Mouse (Mus musculus) hindbrain, postnatal 0 days (tissue): ENCODE data around the gene Gpc3. TPM values are rescaled to one million over a fixed set of nuclear protein-coding genes. Genes with fewer than 3 reads are reported as not detected.

ENCODE experiments used
- ATAC-seq: fragments of 200-750 bp; cut with Nextera tagmentation; 2 replicates; pipeline ENCODE4 v1.8.0; 2017; ENCODE audit warnings: mild to moderate bottlenecking, moderate TSS enrichment, moderate library complexity
- DNase-seq: peaks from one replicate; pipeline ENCODE4 v3.0.0-alpha.2; 2015; ENCODE audit warnings: low spot score
- H3K27ac ChIP-seq: fragments of 300-500 bp; sonication (generic); 2 replicates; pipeline ENCODE4 v1.5.1; 2014; ENCODE audit warnings: mild to moderate bottlenecking
- H3K27me3 ChIP-seq: fragments of 300-500 bp; sonication (generic); 2 replicates; pipeline ENCODE4 v1.6.1; 2014; ENCODE audit warnings: low read length, mixed read lengths; ENCODE audit not compliant: insufficient read depth
- H3K36me3 ChIP-seq: fragments of 300-500 bp; sonication (generic); 2 replicates; pipeline ENCODE4 v1.6.1; 2014; ENCODE audit warnings: low read length, mixed read lengths; ENCODE audit not compliant: insufficient read depth
- H3K4me1 ChIP-seq: fragments of 300-500 bp; sonication (generic); 2 replicates; pipeline ENCODE4 v1.6.1; 2014; ENCODE audit warnings: antibody characterized with exemption, low read length, mixed read lengths; ENCODE audit not compliant: insufficient read depth
- H3K4me2 ChIP-seq: fragments of 300-500 bp; sonication (generic); 2 replicates; pipeline ENCODE4 v1.6.1; 2014; ENCODE audit warnings: low read depth, mild to moderate bottlenecking, low read length, moderate library complexity, mixed read lengths
- H3K4me3 ChIP-seq: fragments of 300-500 bp; sonication (generic); 2 replicates; pipeline ENCODE4 v1.5.1; 2014; ENCODE audit warnings: low read length
- H3K9ac ChIP-seq: fragments of 300-500 bp; sonication (generic); replicated peaks from 2 replicates; pipeline ENCODE4 v1.6.1; 2014; ENCODE audit warnings: mild to moderate bottlenecking, low read length, moderate library complexity, mixed read lengths
- H3K9me3 ChIP-seq: fragments of 300-500 bp; sonication (generic); 2 replicates; pipeline ENCODE4 v1.6.1; 2016; ENCODE audit warnings: low read length, mixed read lengths
- CTCF ChIP-seq: IDR thresholded peaks from 2 replicates; pipeline ENCODE4 v1.5.1; 2016; ENCODE audit warnings: antibody characterized with exemption, control low read depth, low read depth
- WGBS: fragments of 180-500 bp; shearing (Covaris S2); extraction: QIAGEN DNeasy Blood & Tissue Kit; methylation state at CpG from one replicate; pipeline ENCODE4 v1.1.7; 2014; 5-methylcytosine and 5-hydroxymethylcytosine counted together
- polyA plus RNA-seq: library from polyadenylated mRNA; unstranded; fragments of >200 nt; fragmentation: Nextera tagmentation; extraction: Ambion mirVana; gene quantifications from 2 replicates; pipeline ENCODE4 v1.2.1, GENCODE M21; 2015
- total RNA-seq: library from RNA; depleted of rRNA; stranded (reverse); fragments of >200 nt; gene quantifications from 2 replicates; pipeline ENCODE4 v1.2.3, GENCODE M21; 2014

Gpc3 gene
- total and polyA plus RNA-seq, 2 experiments from 2014 or later: 33.3 to 86.1 TPM

DNA sequence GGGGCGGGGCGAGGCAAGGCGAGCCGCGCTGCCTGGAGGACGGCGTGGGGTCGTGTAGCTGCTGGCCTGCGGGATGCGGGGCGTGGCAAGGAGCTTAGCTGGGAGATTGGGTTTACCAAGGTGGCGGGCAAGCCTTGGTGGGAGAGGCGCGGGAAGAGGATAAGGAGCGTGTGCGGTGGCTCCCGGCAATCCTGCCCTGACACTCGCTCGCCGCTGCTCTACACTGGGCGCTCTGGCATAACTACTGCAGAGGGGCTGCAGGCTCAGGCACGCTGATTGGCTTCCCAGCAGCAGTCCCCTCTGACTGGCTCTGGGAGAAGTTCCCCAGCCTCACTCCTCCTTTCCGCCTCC lies 256 bp upstream of the Gpc3 start:
- ATAC-seq (peak; percentile 97), DNase-seq (peak; percentile 76)
- Histone ChIP-seq H3K9me3 (no peaks in the 10 kb centered on the region), H3K27me3 (no peaks in the 10 kb centered on the region), H3K4me1 (no peaks in the 10 kb centered on the region), H3K27ac (peak overlapping the region; percentile 20; the same call in 1 of the 2 replicates), H3K4me3 (peak overlapping the region; percentile 47), H3K4me2 (peak overlapping the region; percentile 70), H3K9ac (no peak overlapping the region; the same call in 1 of the 2 replicates), H3K36me3 (no peaks in the 10 kb centered on the region)
- 23% methylated on average over 22 of the region's 23 CpGs for WGBS
- peak; percentile 49 for TF ChIP-seq CTCF

DNA sequence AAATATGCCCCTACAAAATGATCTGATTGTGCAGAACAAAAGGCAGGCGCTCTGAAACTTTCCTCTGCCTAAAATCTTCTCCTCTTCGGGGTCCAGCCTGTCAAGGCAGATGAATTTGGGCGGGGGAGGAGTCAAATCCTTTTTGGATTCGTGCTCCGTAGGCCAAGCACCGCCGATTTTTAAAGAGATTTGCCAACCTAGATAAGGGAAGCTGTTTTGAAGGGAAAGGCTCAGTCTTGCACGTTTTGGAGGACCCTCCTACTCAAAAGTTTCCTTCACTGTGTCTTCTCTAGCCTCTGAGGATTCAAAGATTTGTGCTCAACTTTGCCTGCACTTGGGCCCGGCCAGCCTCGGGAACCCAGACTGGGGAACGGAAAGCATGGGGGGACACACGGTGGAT lies 944 bp downstream of the Gpc3 start:
- TF ChIP-seq CTCF: no peak
- Histone ChIP-seq H3K4me2 (peak overlapping the region; percentile 70), H3K4me1 (no peaks in the 10 kb centered on the region), H3K27ac (no peak overlapping the region), H3K9me3 (no peaks in the 10 kb centered on the region), H3K36me3 (no peaks in the 10 kb centered on the region), H3K4me3 (peak overlapping the region; percentile 47), H3K9ac (no peak overlapping the region), H3K27me3 (no peaks in the 10 kb centered on the region)
- ATAC-seq (no peak), DNase-seq (no peak)
- WGBS: 18% methylated on average over 12 of the region's 12 CpGs

DNA sequence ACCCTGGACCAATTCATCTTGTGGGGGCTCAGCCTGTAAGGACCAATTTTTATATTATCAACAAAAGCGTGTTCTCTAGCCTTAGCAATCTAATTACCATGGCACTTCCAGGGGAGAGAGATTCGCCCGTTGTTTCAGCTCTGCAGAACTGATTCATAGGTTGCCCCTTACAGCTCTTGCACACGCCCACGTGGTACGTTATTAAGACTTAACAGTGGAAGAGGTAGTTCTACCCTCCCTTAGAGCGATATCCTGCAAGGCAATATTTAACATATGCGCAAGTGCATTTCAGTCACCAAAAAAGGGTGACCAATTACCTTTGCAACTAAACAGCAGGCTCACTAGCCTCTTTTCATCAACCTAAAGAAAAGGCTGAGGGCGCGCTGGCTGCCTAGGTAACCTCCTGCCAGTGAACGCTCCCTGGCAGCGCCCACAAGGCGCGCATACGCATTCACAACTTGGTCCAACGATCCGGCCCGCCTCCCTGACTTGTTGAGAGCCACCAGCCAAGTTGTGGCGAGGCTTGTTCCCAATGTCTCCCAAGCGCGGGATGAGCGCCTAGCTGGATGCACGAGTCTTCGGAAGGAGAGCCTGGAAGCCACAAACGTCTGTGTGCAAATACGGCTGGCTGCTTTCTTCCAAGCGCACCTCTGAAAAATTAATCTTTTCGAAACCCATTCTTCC lies 1.6 kb downstream of the Gpc3 start:
- DNase-seq (peak; percentile 32), ATAC-seq (no peak)
- Histone ChIP-seq H3K27ac (no peak overlapping the region), H3K9ac (no peak overlapping the region), H3K9me3 (no peaks in the 10 kb centered on the region), H3K4me1 (no peaks in the 10 kb centered on the region), H3K4me2 (peak overlapping the region; percentile 70), H3K27me3 (no peaks in the 10 kb centered on the region), H3K36me3 (no peaks in the 10 kb centered on the region), H3K4me3 (peak overlapping the region; percentile 47)
- 27% methylated on average over 28 of the region's 28 CpGs for WGBS
- no peak for TF ChIP-seq CTCF

DNA sequence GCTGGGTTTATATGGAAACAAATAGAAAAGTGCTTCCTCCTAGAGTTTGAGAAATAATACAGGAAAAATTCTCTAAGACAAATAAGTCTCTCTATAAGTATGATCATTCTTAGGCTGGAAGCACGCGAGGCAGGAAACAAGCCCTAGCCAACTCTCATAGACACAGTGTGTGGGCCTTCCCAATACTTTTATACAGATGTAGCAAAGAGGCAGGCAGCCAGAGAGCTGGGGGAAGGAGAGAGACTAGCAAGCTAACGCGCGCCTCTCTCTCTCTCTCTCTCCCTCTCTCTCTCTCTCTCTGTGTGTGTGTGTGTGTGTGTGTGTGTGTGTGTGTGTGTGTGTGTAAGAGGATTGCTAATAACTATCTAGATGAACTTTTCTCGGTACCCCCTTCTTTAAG lies 2.2 kb downstream of the Gpc3 start:
- H3K36me3 ChIP-seq: no peaks in the 10 kb centered on the region
- H3K27ac ChIP-seq: no peak overlapping the region
- no peak overlapping the region for H3K9ac ChIP-seq
- no peaks in the 10 kb centered on the region for H3K27me3 ChIP-seq
- H3K4me3 ChIP-seq: no peak overlapping the region; the same call in 1 of the 2 replicates
- H3K9me3 ChIP-seq: no peaks in the 10 kb centered on the region
- 48% methylated on average over 6 of the region's 6 CpGs for WGBS
- DNase-seq (no peak), ATAC-seq (no peak)
- H3K4me1 ChIP-seq: no peaks in the 10 kb centered on the region
- TF ChIP-seq CTCF: no peak
- H3K4me2 ChIP-seq: peak overlapping the region; percentile 70; the same call in 1 of the 2 replicates

DNA sequence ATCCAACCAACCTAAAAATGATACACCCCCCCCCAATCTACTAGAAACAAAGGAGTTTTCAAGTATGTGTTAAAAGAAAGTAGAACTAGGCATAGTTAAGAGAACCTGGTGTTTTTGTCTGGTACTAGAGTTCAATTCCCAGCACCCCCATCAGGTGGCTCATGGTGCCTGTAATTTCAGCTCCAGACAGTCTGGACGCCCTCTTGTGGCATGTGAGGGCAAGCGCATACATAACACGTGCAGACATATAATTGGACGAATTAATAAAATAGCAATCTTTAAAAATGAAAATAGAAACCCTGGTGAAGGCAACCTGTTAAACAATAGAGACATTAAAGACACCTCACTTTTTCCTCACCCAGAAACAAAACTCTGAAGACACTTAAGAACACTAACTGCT lies 10.6 kb downstream of the Gpc3 start:
- Histone ChIP-seq H3K4me2 (no peak overlapping the region), H3K27ac (no peak overlapping the region), H3K27me3 (no peaks in the 10 kb centered on the region), H3K4me3 (no peak overlapping the region), H3K9ac (no peak overlapping the region), H3K36me3 (no peaks in the 10 kb centered on the region), H3K9me3 (no peaks in the 10 kb centered on the region), H3K4me1 (no peaks in the 10 kb centered on the region)
- 71% methylated on average over 4 of the region's 4 CpGs for WGBS
- DNase-seq (no peak), ATAC-seq (no peak)
- TF ChIP-seq CTCF: peak; percentile 6; the same call in 1 of the 2 replicates

DNA sequence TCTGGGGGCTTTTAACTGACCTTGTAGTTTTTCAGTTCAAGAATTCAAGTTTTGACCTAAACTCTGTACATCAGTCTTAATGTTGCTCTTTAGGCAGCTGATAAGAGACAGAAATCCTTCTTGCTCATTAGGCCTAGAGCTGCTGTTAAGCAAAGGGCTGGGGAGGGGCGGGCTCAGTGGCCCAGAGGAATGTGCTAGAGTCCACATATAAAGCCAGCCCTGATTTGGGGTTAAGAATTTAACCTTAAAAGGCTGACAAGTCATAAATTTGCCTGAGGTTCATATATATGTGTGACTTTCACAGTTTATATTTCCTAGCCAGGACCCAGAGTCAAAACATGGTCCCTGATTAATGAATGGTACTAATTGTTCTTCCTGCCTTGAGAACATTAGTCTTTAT lies 14.5 kb downstream of the Gpc3 start:
- Histone ChIP-seq H3K36me3 (no peaks in the 10 kb centered on the region), H3K27ac (no peak overlapping the region), H3K4me3 (no peak overlapping the region), H3K27me3 (no peaks in the 10 kb centered on the region), H3K9me3 (no peaks in the 10 kb centered on the region), H3K9ac (no peak overlapping the region), H3K4me2 (no peak overlapping the region), H3K4me1 (no peaks in the 10 kb centered on the region)
- 84% methylated on average over 1 of the region's 1 CpGs for WGBS
- no peak for DNase-seq
- TF ChIP-seq CTCF: no peak
- no peak for ATAC-seq

DNA sequence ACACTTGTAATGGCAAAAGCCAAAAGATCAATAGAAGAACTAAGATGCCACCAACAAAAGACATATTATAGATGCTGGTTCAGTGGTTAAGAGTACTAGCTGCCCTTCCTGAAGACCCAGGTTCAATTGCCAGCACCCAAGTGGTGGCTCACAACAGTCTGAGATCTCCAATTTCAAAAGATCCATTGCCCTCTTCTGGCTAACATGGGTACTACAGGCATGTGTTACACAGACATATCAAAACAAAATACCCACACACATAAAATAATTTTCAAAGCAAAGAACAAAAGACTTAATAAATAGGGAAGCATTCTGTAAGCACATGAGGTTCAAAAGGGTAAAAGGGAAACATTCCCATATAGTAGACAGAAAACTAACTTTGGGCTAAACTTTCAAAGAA lies 26.1 kb downstream of the Gpc3 start:
- peak; percentile 11; the same call in 1 of the 2 replicates for TF ChIP-seq CTCF
- no peak for ATAC-seq
- Histone ChIP-seq H3K4me3 (no peak overlapping the region), H3K27me3 (no peaks in the 10 kb centered on the region), H3K36me3 (no peaks in the 10 kb centered on the region), H3K4me1 (no peaks in the 10 kb centered on the region), H3K9ac (no peak overlapping the region), H3K4me2 (no peak overlapping the region), H3K9me3 (no peaks in the 10 kb centered on the region), H3K27ac (no peak overlapping the region)
- DNase-seq: no peak
